Comparison of ENCODE assay signal across 8 mouse cellular contexts in the genomic region with DNA sequence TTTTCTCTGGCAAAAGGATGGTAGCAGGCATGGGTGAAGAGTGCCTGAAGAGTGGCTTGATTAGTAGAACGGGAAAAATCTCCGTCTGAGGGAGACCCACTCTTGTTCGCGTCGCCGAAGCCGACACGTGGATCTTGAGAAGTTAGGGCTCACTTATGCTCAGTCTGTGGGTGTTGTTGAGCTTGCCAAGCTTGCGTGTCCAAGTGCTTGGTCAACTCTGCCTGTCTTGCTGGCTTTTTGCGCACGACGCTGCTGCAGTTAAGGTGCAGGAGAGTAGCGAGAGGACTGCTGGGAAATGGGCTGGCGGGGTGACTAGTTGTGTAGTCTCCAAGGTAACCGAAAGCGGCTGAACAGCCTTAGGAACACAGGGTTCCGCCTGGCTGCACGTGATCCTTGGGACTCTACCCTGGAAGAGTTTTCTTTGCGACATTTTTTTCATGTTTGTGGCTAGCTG. TPM values are rescaled to one million over a fixed set of nuclear protein-coding genes. Genes with fewer than 3 reads are reported as not detected.
DNase-seq lines count a peak whose midpoint lies in the region; ATAC-seq and TF ChIP-seq lines count a peak whose summit lies in the region.

No protein-coding gene starts in this region.

- no peak for TF ChIP-seq EP300 in stomach, postnatal 0 days (optimal IDR thresholded peaks at IDR 0.05)

- peak; percentile 49 for ATAC-seq in CD4-positive, CD25-positive, alpha-beta regulatory T cell, adult 4 months
- ATAC-seq in heart, embryonic 14.5 days (ENCODE audit: insufficient number of reproducible peaks, insufficient read depth, low FRiP score, low read depth) = no peak
- peak; percentile 42 for ATAC-seq in liver, embryonic 15.5 days (ENCODE audit: insufficient read depth)
- no peak for ATAC-seq in neural tube, embryonic 11.5 days (ENCODE audit: insufficient read depth, low FRiP score, low TSS enrichment)
- peak; percentile 89 for ATAC-seq in stomach, postnatal 0 days (ENCODE audit: low FRiP score, low TSS enrichment)

- 4% methylated on average over 19 of the region's 19 CpGs for WGBS in heart, embryonic 14.5 days
- WGBS in liver, embryonic 15.5 days (ENCODE audit: insufficient replicate concordance) = 2% methylated on average over 19 of the region's 19 CpGs
- 12% methylated on average over 19 of the region's 19 CpGs for WGBS in neural tube, embryonic 11.5 days
- 5% methylated on average over 19 of the region's 19 CpGs for WGBS in stomach, postnatal 0 days

- no peaks in the 10 kb centered on the region for H3K27me3 ChIP-seq in heart, embryonic 14.5 days (ENCODE audit: control insufficient read depth, insufficient read depth, low read length)
- no peaks in the 10 kb centered on the region for H3K27me3 ChIP-seq in liver, embryonic 15.5 days
- H3K27me3 ChIP-seq in neural tube, embryonic 11.5 days (ENCODE audit: control insufficient read depth, insufficient read depth, low read length) = no peaks in the 10 kb centered on the region
- no peaks in the 10 kb centered on the region for H3K27me3 ChIP-seq in stomach, postnatal 0 days (ENCODE audit: control insufficient read depth, insufficient read depth, low read length)

- peak; percentile 77 for DNase-seq in brain, embryonic 14.5 days (ENCODE audit: low read depth)
- DNase-seq in fibroblast of lung, adult 2 months (ENCODE audit: low read depth) = peak; percentile 72
- peak; percentile 81 for DNase-seq in kidney, postnatal 10 days
- DNase-seq in neural tube, embryonic 11.5 days (ENCODE audit: low spot score) = peak; percentile 59
- peak; percentile 90 for DNase-seq in stomach, postnatal 0 days (ENCODE audit: low spot score)

- peaks cover 8% of the 10 kb centered on the region for H3K36me3 ChIP-seq in heart, embryonic 14.5 days (ENCODE audit: control insufficient read depth, insufficient read depth, low read length)
- peaks cover 4% of the 10 kb centered on the region for H3K36me3 ChIP-seq in liver, embryonic 15.5 days (replicated peaks)
- H3K36me3 ChIP-seq in neural tube, embryonic 11.5 days (ENCODE audit: control insufficient read depth, insufficient read depth, low read length) = no peaks in the 10 kb centered on the region
- no peaks in the 10 kb centered on the region for H3K36me3 ChIP-seq in stomach, postnatal 0 days (ENCODE audit: control insufficient read depth, insufficient read depth, low read length)

- TF ChIP-seq POLR2A in brain, embryonic 14.5 days (IDR thresholded peaks at IDR 0.05; ENCODE audit: borderline replicate concordance, extremely low read depth, insufficient read depth, insufficient read length, poor library complexity, severe bottlenecking) = no peak

- H3K4me1 ChIP-seq in heart, embryonic 14.5 days (ENCODE audit: control insufficient read depth in 2 of 2, insufficient read depth in 2 of 2, low read length in 2 of 2) = peaks cover 11 to 25% of the 10 kb centered on the region in 2 experiments
- H3K4me1 ChIP-seq in liver, embryonic 15.5 days (replicated peaks) = peaks cover 37% of the 10 kb centered on the region
- H3K4me1 ChIP-seq in neural tube, embryonic 11.5 days (ENCODE audit: control insufficient read depth, insufficient read depth, low read length) = peaks cover 7% of the 10 kb centered on the region; the same call in 1 of the 2 replicates
- H3K4me1 ChIP-seq in stomach, postnatal 0 days (replicated peaks; ENCODE audit: control insufficient read depth, insufficient read depth) = peaks cover 8% of the 10 kb centered on the region; the same call in 1 of the 2 replicates

- peak overlapping the region; percentile 47 to 71 for H3K4me3 ChIP-seq in heart, embryonic 14.5 days (ENCODE audit: control insufficient read depth in 1 of 2, insufficient read depth in 1 of 2, low read depth in 1 of 2, low read length in 2 of 2)
- peak overlapping the region; percentile 64 for H3K4me3 ChIP-seq in liver, embryonic 15.5 days (replicated peaks)
- H3K4me3 ChIP-seq in neural tube, embryonic 11.5 days (ENCODE audit: low read depth, low read length) = peak overlapping the region; percentile 51
- peak overlapping the region; percentile 40 for H3K4me3 ChIP-seq in stomach, postnatal 0 days (ENCODE audit: low read depth, low read length)

- H3K27ac ChIP-seq in heart, embryonic 14.5 days (replicated peaks in 1 of 2; ENCODE audit: control insufficient read depth in 1 of 2, insufficient read depth in 1 of 2, low read depth in 2 of 2, low read length in 2 of 2) = 0 out of 4 replicates have a peak overlapping the region, but pooled peaks of 1 of the 2 experiments have one; percentile 85
- peak overlapping the region; percentile 95 for H3K27ac ChIP-seq in liver, embryonic 15.5 days (replicated peaks)
- H3K27ac ChIP-seq in neural tube, embryonic 11.5 days (ENCODE audit: low read depth, low read length) = no peak overlapping the region
- peak overlapping the region; percentile 96 for H3K27ac ChIP-seq in stomach, postnatal 0 days (replicated peaks)

- H3K9me3 ChIP-seq in heart, embryonic 14.5 days (ENCODE audit: control insufficient read depth, low read length) = no peaks in the 10 kb centered on the region
- H3K9me3 ChIP-seq in liver, embryonic 15.5 days (replicated peaks) = no peaks in the 10 kb centered on the region
- H3K9me3 ChIP-seq in neural tube, embryonic 11.5 days (ENCODE audit: control insufficient read depth, low read length) = no peaks in the 10 kb centered on the region
- H3K9me3 ChIP-seq in stomach, postnatal 0 days (ENCODE audit: control insufficient read depth, low read length) = no peaks in the 10 kb centered on the region

- TF ChIP-seq CTCF in brain, embryonic 14.5 days (IDR thresholded peaks at IDR 0.05; ENCODE audit: borderline replicate concordance, extremely low read depth, insufficient read depth, insufficient read length) = no peak
- TF ChIP-seq CTCF in stomach, postnatal 0 days (IDR thresholded peaks at IDR 0.05; ENCODE audit: low read depth) = no peak

- H3K9ac ChIP-seq in heart, embryonic 14.5 days (ENCODE audit: low read length) = peak overlapping the region; percentile 63
- peak overlapping the region; percentile 51 for H3K9ac ChIP-seq in liver, embryonic 15.5 days
- H3K9ac ChIP-seq in neural tube, embryonic 11.5 days (ENCODE audit: low read length) = peak overlapping the region; percentile 59; the same call in 1 of the 2 replicates
- H3K9ac ChIP-seq in stomach, postnatal 0 days (ENCODE audit: low read length) = peak overlapping the region; percentile 57

- H3K4me2 ChIP-seq in heart, embryonic 14.5 days (ENCODE audit: low read length) = peak overlapping the region; percentile 94
- peak overlapping the region; percentile 90 for H3K4me2 ChIP-seq in liver, embryonic 15.5 days
- peak overlapping the region; percentile 85 for H3K4me2 ChIP-seq in neural tube, embryonic 11.5 days (ENCODE audit: low read depth)
- peak overlapping the region; percentile 64 for H3K4me2 ChIP-seq in stomach, postnatal 0 days (replicated peaks; ENCODE audit: low read depth)

RNA-seq across cellular contexts. Expression of a gene that starts 1.1 kb away (rescaled TPM):
- 10 to 100 TPM; 36.8 to 43.7 TPM for polyA plus RNA-seq in CD4-positive, CD25-positive, alpha-beta regulatory T cell, adult 4 months (2017; shearing (Covaris generic))
- polyA plus RNA-seq in brain, embryonic 14.5 days (2012; rRNA removed) = 22.7 and 31.0 TPM in 2 replicates
- polyA plus RNA-seq in heart, embryonic 14.5 days (2014; fragmentation: Nextera tagmentation; extraction: Ambion mirVana) = 22.9 and 30.3 TPM in 2 replicates
- polyA plus RNA-seq in liver, embryonic 15.5 days (2015; fragmentation: Nextera tagmentation; extraction: Ambion mirVana) = 5.3 and 5.5 TPM in 2 replicates
- 31.0 and 36.3 TPM in 2 replicates for polyA plus RNA-seq in neural tube, embryonic 11.5 days (2014; fragmentation: Nextera tagmentation; extraction: Ambion mirVana)
- 9.4 TPM in 2 replicates for polyA plus RNA-seq in stomach, postnatal 0 days (2015; fragmentation: Nextera tagmentation; extraction: Ambion mirVana)

Comparison
In these comparisons a context has a peak if more than half of its experiments do, and no peak if none do; other contexts are left out.
1. ATAC-seq: peak in CD4-positive, CD25-positive, alpha-beta regulatory T cell, adult 4 months (single experiment), liver, embryonic 15.5 days (single experiment) and stomach, postnatal 0 days (single experiment); none in heart, embryonic 14.5 days (single experiment) and neural tube, embryonic 11.5 days (single experiment).
2. Peak in every context shown above with its lines, with median percentiles within 50 percentile points of each other: DNase-seq, H3K4me2 ChIP-seq, H3K4me3 ChIP-seq and H3K9ac ChIP-seq.